Mouse (Mus musculus) MEL (cell line): ENCODE measurements around the gene Zfp110. TPM values are rescaled to one million over a fixed set of nuclear protein-coding genes. Genes with fewer than 3 reads are reported as not detected.

Experiments used
- DNase-seq: peaks from one replicate; pipeline ENCODE4 v3.0.0; 2011; ENCODE audit warnings: low read depth, low spot score
- H3K27ac ChIP-seq: 2 replicates; pipeline ENCODE4 v1.5.1; 2012; ENCODE audit warnings: low read depth, mild to moderate bottlenecking, control low read depth, low read length, moderate library complexity; ENCODE audit not compliant: control insufficient read depth
- H3K27me3 ChIP-seq, 2 experiments: fragments of 150-350 bp in 1 of 2; sonication (generic) in 1 of 2; 2 replicates each; pipeline ENCODE4 v1.6.1; 2012; ENCODE audit warnings: low read length in 2 of 2, mild to moderate bottlenecking in 2 of 2, improper control_type of control experiment in 1 of 2, moderate library complexity in 1 of 2; ENCODE audit not compliant: insufficient read depth in 2 of 2, control insufficient read depth in 1 of 2
- H3K36me3 ChIP-seq, 2 experiments: 2 replicates each; pipeline ENCODE4 v1.6.1; 2012 to 2014; ENCODE audit warnings: low read length in 2 of 2, improper control_type of control experiment in 1 of 2, inconsistent platforms in 1 of 2, mild to moderate bottlenecking in 1 of 2; ENCODE audit not compliant: insufficient read depth in 2 of 2, control insufficient read depth in 1 of 2
- H3K4me1 ChIP-seq, 2 experiments: fragments of 150-350 bp in 1 of 2; sonication (generic) in 1 of 2; 2 replicates each; pipeline ENCODE4 v1.6.1; 2012; ENCODE audit warnings: low read length in 2 of 2, improper control_type of control experiment in 1 of 2, mild to moderate bottlenecking in 1 of 2; ENCODE audit not compliant: insufficient read depth in 2 of 2, control insufficient read depth in 1 of 2
- H3K4me3 ChIP-seq, 2 experiments: fragments of 150-350 bp in 1 of 2; sonication (generic) in 1 of 2; 2 replicates each; pipeline ENCODE4 v1.5.1; 2012; ENCODE audit warnings: low read depth in 2 of 2, low read length in 2 of 2, mild to moderate bottlenecking in 2 of 2, moderate library complexity in 2 of 2, control low read depth in 1 of 2, improper control_type of control experiment in 1 of 2; ENCODE audit not compliant: control insufficient read depth in 1 of 2, insufficient read depth in 1 of 2
- H3K79me2 ChIP-seq: 2 replicates; pipeline ENCODE4 v1.6.1; 2012; ENCODE audit warnings: mild to moderate bottlenecking, low read length, moderate library complexity; ENCODE audit not compliant: control insufficient read depth, poor library complexity, insufficient read depth
- H3K9ac ChIP-seq: 2 replicates; pipeline ENCODE4 v1.6.1; 2012; ENCODE audit warnings: low read depth, mild to moderate bottlenecking, control low read depth, low read length, moderate library complexity; ENCODE audit not compliant: control insufficient read depth, poor library complexity, severe bottlenecking
- H3K9me3 ChIP-seq: fragments of 150-350 bp; sonication (generic); replicated peaks from 2 replicates; pipeline ENCODE4 v1.6.1; 2012; ENCODE audit warnings: mild to moderate bottlenecking, low read length, improper control_type of control experiment, moderate library complexity; ENCODE audit not compliant: insufficient read depth
- CHD1 ChIP-seq: IDR thresholded peaks from 2 replicates; pipeline ENCODE4 v1.6.1; 2012; ENCODE audit warnings: low read depth, mild to moderate bottlenecking, inconsistent platforms, low read length, improper control_type of control experiment
- CHD2 ChIP-seq: IDR thresholded peaks from 2 replicates; pipeline ENCODE4 v1.6.1; 2011; ENCODE audit warnings: low read length, improper control_type of control experiment
- CTCF ChIP-seq, 3 experiments: IDR thresholded peaks in 2 of 3; conservative IDR thresholded peaks in 1 of 3; 2 replicates each; pipeline ENCODE4 v1.5.1; 2011 to 2012; ENCODE audit warnings: low read length in 3 of 3, low read depth in 2 of 3, mild to moderate bottlenecking in 2 of 3, improper control_type of control experiment in 1 of 3, inconsistent platforms in 1 of 3, mixed read lengths in 1 of 3, moderate library complexity in 1 of 3; ENCODE audit not compliant: control insufficient read depth in 1 of 3, insufficient read depth in 1 of 3, poor library complexity in 1 of 3, severe bottlenecking in 1 of 3
- E2F4 ChIP-seq: IDR thresholded peaks from 2 replicates; pipeline ENCODE4 v1.6.1; 2011; ENCODE audit warnings: low read depth, low read length, improper control_type of control experiment, borderline replicate concordance
- ELF1 ChIP-seq: IDR thresholded peaks from 2 replicates; pipeline ENCODE4 v1.6.1; 2014; ENCODE audit warnings: low read depth, mild to moderate bottlenecking, inconsistent platforms, low read length, improper control_type of control experiment, moderate library complexity
- EP300 ChIP-seq, 2 experiments: IDR thresholded peaks; 2 replicates each; pipeline ENCODE4 v1.6.1; 2011; ENCODE audit warnings: improper control_type of control experiment in 2 of 2, low read length in 2 of 2, low read depth in 1 of 2, mild to moderate bottlenecking in 1 of 2
- ETS1 ChIP-seq: IDR thresholded peaks from 2 replicates; pipeline ENCODE4 v1.6.1; 2012; ENCODE audit warnings: low read depth, mild to moderate bottlenecking, inconsistent platforms, low read length, improper control_type of control experiment, moderate library complexity
- GABPA ChIP-seq: IDR thresholded peaks from 2 replicates; pipeline ENCODE4 v1.6.1; 2012; ENCODE audit warnings: low read depth, mild to moderate bottlenecking, inconsistent platforms, low read length, improper control_type of control experiment, moderate library complexity
- GATA1 ChIP-seq: IDR thresholded peaks from 2 replicates; pipeline ENCODE4 v1.6.1; 2011; ENCODE audit warnings: low read depth, low read length, improper control_type of control experiment
- HCFC1 ChIP-seq: IDR thresholded peaks from 2 replicates; pipeline ENCODE4 v1.6.1; 2012; ENCODE audit warnings: low read depth, mild to moderate bottlenecking, inconsistent platforms, low read length, improper control_type of control experiment, moderate library complexity
- MAFK ChIP-seq: IDR thresholded peaks from 2 replicates; pipeline ENCODE4 v1.6.1; 2011; ENCODE audit warnings: low read depth, mild to moderate bottlenecking, low read length, improper control_type of control experiment, borderline replicate concordance
- MAX ChIP-seq: IDR thresholded peaks from 2 replicates; pipeline ENCODE4 v1.6.1; 2011; ENCODE audit warnings: low read length, improper control_type of control experiment
- MAZ ChIP-seq: IDR thresholded peaks from 2 replicates; pipeline ENCODE4 v1.6.1; 2012; ENCODE audit warnings: low read depth, mild to moderate bottlenecking, inconsistent platforms, low read length, improper control_type of control experiment
- MXI1 ChIP-seq: IDR thresholded peaks from 2 replicates; pipeline ENCODE4 v1.6.1; 2011; ENCODE audit warnings: mild to moderate bottlenecking, low read depth, low read length, improper control_type of control experiment
- MYC ChIP-seq: IDR thresholded peaks from 2 replicates; pipeline ENCODE4 v1.6.1; 2011; ENCODE audit warnings: low read depth, mild to moderate bottlenecking, low read length, improper control_type of control experiment, moderate library complexity
- NRF1 ChIP-seq: IDR thresholded peaks from 2 replicates; pipeline ENCODE4 v1.6.1; 2014; ENCODE audit warnings: low read depth, mild to moderate bottlenecking, inconsistent platforms, low read length, improper control_type of control experiment, moderate library complexity; ENCODE audit not compliant: poor library complexity, insufficient read depth, severe bottlenecking
- POLR2AphosphoS5 ChIP-seq: IDR thresholded peaks from 2 replicates; pipeline ENCODE4 v1.6.1; 2012; ENCODE audit warnings: low read depth, borderline replicate concordance, mild to moderate bottlenecking, inconsistent platforms, low read length, moderate library complexity, mixed read lengths
- RAD21 ChIP-seq: IDR thresholded peaks from 2 replicates; pipeline ENCODE4 v1.6.1; 2011; ENCODE audit warnings: mild to moderate bottlenecking, low read depth, low read length, improper control_type of control experiment
- RCOR1 ChIP-seq: IDR thresholded peaks from 2 replicates; pipeline ENCODE4 v1.6.1; 2012; ENCODE audit warnings: low read depth, mild to moderate bottlenecking, inconsistent platforms, low read length, improper control_type of control experiment
- SIN3A ChIP-seq: IDR thresholded peaks from 2 replicates; pipeline ENCODE4 v1.6.1; 2012; ENCODE audit warnings: low read length, improper control_type of control experiment, inconsistent platforms
- TBP ChIP-seq: IDR thresholded peaks from 2 replicates; pipeline ENCODE4 v1.8.0; 2011; ENCODE audit warnings: low read depth, low read length, improper control_type of control experiment
- ZMIZ1 ChIP-seq: IDR thresholded peaks from 2 replicates; pipeline ENCODE4 v1.6.1; 2012; ENCODE audit warnings: low read depth, mild to moderate bottlenecking, inconsistent platforms, low read length, improper control_type of control experiment, moderate library complexity
- polyA plus RNA-seq, 2 experiments: library from polyadenylated mRNA; stranded (reverse) in 1 of 2; unstranded in 1 of 2; fragments of >175 nt in 1 of 2; fragments of >200 nt in 1 of 2; gene quantifications; 2 replicates each; pipeline versions ENCODE4 v1.2.1 to v1.2.4; 2012; ENCODE audit warnings: low replicate concordance in 2 of 2, low read depth in 1 of 2; ENCODE audit not compliant: insufficient read length in 2 of 2, insufficient read depth in 1 of 2, missing spikeins in 1 of 2
- total RNA-seq: library from RNA; depleted of rRNA; stranded (reverse); fragments of 300-350 nt; gene quantifications from 2 replicates; pipeline ENCODE4 v1.2.3, GENCODE M21; 2012

Zfp110 gene
- total and polyA plus RNA-seq, 3 experiments = 17.0 to 86.6 (median 28.2) TPM

DNA sequence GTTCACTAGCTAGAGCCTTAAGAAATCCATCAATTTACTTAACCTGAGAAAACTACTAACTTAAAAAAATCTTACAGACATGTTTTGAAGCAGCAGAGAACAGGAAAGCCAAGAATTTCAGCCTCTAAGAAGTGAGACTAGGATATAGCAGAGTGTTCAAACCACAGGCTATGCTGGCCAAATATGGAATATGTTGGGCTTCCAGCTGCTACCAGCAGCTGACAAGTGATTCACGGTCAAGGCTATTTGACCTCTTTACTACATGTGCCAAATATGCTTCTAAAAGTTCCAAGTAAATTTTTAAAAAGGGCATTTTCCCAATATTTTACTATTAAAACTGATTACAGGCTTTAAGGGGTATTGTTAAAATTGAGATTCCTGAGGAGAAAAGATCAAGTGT lies 35.0 kb upstream of the Zfp110 start:
- H3K27ac ChIP-seq = no peak overlapping the region
- no peak for TF ChIP-seq MYC
- no peaks in the 10 kb centered on the region for H3K27me3 ChIP-seq
- no peaks in the 10 kb centered on the region for H3K4me1 ChIP-seq
- DNase-seq = no peak
- H3K79me2 ChIP-seq = no peaks in the 10 kb centered on the region
- no peak overlapping the region for H3K9ac ChIP-seq
- no peaks in the 10 kb centered on the region; a peak in 1 of 4 replicates for H3K36me3 ChIP-seq
- H3K9me3 ChIP-seq = no peaks in the 10 kb centered on the region
- no peak overlapping the region for H3K4me3 ChIP-seq

DNA sequence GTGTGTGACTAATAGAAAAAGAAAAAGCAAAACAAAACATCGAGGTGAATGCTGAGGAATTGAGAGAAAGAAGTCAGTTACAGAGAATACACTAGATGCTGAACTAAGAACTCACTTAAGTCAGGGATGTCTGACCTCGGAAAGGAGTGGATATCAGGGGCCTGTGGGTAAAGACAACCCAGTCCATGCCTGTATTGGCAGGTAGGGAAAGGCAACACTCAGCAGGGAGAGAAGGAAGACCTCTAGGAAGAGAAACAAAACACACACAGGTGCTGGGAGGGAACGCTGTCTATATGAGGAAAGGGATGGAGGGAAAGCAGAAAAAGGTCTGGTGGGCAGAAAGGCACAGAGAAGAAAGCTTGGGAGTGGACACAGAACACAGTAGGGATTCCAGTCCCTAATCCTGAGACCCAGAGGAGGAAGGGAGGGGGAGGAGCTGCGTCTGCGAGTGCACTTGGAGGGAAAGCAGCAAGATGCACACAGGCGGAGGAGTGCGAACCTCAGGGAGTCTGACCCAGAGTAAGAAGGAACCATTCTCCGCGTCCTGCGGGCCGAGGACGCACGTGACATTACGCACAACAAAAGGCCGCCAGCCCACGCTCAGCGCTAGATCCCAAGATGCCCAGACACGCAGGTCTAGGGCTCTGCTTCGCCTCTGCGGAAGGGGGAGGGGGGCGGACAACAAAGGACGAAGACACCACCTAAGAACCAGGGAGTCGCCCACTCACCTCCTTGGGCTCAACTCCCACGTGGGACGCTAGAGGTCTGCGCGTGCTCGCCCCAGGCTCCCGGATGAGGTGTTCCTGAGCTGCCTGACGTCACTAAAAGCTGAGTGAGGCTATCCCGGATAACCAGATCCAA lies 31.5 kb upstream of the Zfp110 start, which contains the start of gene Zscan18:
Gene Zscan18, minus strand, starts transcription at position 770 of the 861 bp plus-strand sequence.
- no peaks in the 10 kb centered on the region for H3K27me3 ChIP-seq
- H3K9me3 ChIP-seq = no peaks in the 10 kb centered on the region
- no peak for TF ChIP-seq ZMIZ1
- TF ChIP-seq GATA1 = no peak
- TF ChIP-seq SIN3A = no peak
- TF ChIP-seq MXI1 = no peak
- no peak for TF ChIP-seq MYC
- no peak for TF ChIP-seq MAFK
- no peak for TF ChIP-seq RAD21
- no peak for TF ChIP-seq RCOR1
- no peaks in the 10 kb centered on the region for H3K4me1 ChIP-seq
- H3K79me2 ChIP-seq = no peaks in the 10 kb centered on the region
- no peak within 1 kb of the TSS for H3K9ac ChIP-seq
- H3K27ac ChIP-seq = no peak within 1 kb of the TSS
- H3K4me3 ChIP-seq = no peak within 1 kb of the TSS
- DNase-seq = no peak
- peaks cover 0 to 1% of the 10 kb centered on the region in 2 experiments; a peak in 2 of 4 replicates for H3K36me3 ChIP-seq

DNA sequence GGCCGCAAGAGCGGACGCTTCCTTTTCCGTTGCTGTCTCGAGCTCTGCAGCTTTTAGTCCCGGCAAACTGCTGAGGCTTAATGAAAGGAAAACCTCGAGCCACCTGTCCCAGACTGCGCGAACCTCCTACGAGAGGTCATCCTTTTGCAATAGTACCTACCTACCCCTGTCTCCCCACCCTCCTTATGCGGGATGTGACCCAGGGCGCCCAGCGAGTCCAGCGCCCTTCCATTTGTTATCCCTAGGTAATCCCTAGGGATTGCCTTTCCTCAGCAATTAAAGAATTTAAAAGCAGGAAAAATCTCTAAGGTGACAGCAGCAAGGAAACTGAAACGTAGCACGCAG lies 30.9 kb upstream of the Zfp110 start:
- H3K79me2 ChIP-seq = no peaks in the 10 kb centered on the region
- H3K9ac ChIP-seq = no peak overlapping the region
- no peak overlapping the region for H3K27ac ChIP-seq
- H3K4me3 ChIP-seq = no peak overlapping the region
- TF ChIP-seq CTCF (IDR thresholded peaks at IDR 0.05 in 2 of 3, conservative IDR thresholded peaks at IDR 0.05 in 1 of 3; ENCODE audit: control insufficient read depth in 1 of 3, insufficient read depth in 1 of 3, low read depth in 2 of 3, low read length in 3 of 3, poor library complexity in 1 of 3, severe bottlenecking in 1 of 3) = no peak
- no peak for TF ChIP-seq RAD21
- no peak for TF ChIP-seq ELF1
- no peak for TF ChIP-seq EP300 (IDR thresholded peaks at IDR 0.05; ENCODE audit: low read depth in 1 of 2, low read length in 2 of 2)
- TF ChIP-seq MAZ = no peak
- TF ChIP-seq POLR2AphosphoS5 = no peak
- no peak for TF ChIP-seq ETS1
- no peak for TF ChIP-seq MYC
- TF ChIP-seq MXI1 = no peak
- TF ChIP-seq NRF1 = no peak
- no peak for TF ChIP-seq HCFC1
- no peak for TF ChIP-seq CHD2
- TF ChIP-seq TBP = no peak
- no peak for TF ChIP-seq ZMIZ1
- no peak for TF ChIP-seq CHD1
- TF ChIP-seq E2F4 = no peak
- TF ChIP-seq SIN3A = no peak
- no peak for TF ChIP-seq MAX
- no peak for TF ChIP-seq GABPA
- DNase-seq = no peak
- no peaks in the 10 kb centered on the region for H3K27me3 ChIP-seq
- H3K4me1 ChIP-seq = no peaks in the 10 kb centered on the region
- H3K36me3 ChIP-seq = peaks cover 0 to 1% of the 10 kb centered on the region in 2 experiments; a peak in 2 of 4 replicates
- H3K9me3 ChIP-seq = no peaks in the 10 kb centered on the region
